Mouse (Mus musculus): ENCODE measurements around the gene Fgfbp3.
"Not testable (repeated sequence)": the region's sequence is repeated elsewhere in the genome, so short reads cannot be mapped to it uniquely, and the experiment has no call there.

The Fgfbp3 gene

GRCm38 (mm10) chr19:36919466-36919865, at the start of gene Fgfbp3:
TSS of gene Fgfbp3 (minus strand) at chr19:36919615.
- DNase-seq (ENCODE audit: low spot score in 2 of 2): no peak

GRCm38 (mm10) chr19:36962544-36963260, 43.3 kb upstream of the Fgfbp3 start:
- DNase-seq (ENCODE audit: low spot score in 2 of 2): not testable (repeated sequence)

- no peak for DNase-seq (ENCODE audit: low spot score in 2 of 2)
These were observed 41.9 kb upstream of the Fgfbp3 start for GRCm38 (mm10) chr19:36961320-36961719.

- DNase-seq (ENCODE audit: low spot score in 2 of 2): no peak
These were observed 38.9 kb upstream of the Fgfbp3 start for GRCm38 (mm10) chr19:36958331-36958730.

- DNase-seq (ENCODE audit: low spot score in 2 of 2): no peak
These were observed 34.3 kb upstream of the Fgfbp3 start for GRCm38 (mm10) chr19:36953637-36954206.

- DNase-seq (ENCODE audit: low spot score in 2 of 2): no peak
These were observed 20.6 kb upstream of the Fgfbp3 start for GRCm38 (mm10) chr19:36940064-36940463.

- no peak for DNase-seq (ENCODE audit: low spot score in 2 of 2)
These were observed 18.6 kb upstream of the Fgfbp3 start for GRCm38 (mm10) chr19:36938008-36938407.

- DNase-seq (ENCODE audit: low spot score in 2 of 2): no peak
These were observed 16.9 kb upstream of the Fgfbp3 start for GRCm38 (mm10) chr19:36936285-36936684.

- no peak for DNase-seq (ENCODE audit: low spot score in 2 of 2)
These were observed 13.2 kb upstream of the Fgfbp3 start for GRCm38 (mm10) chr19:36932613-36933012.

- no peak for DNase-seq (ENCODE audit: low spot score in 2 of 2)
These were observed 12.7 kb upstream of the Fgfbp3 start for GRCm38 (mm10) chr19:36932097-36932496.

GRCm38 (mm10) chr19:36929816-36930215, 10.4 kb upstream of the Fgfbp3 start:
- DNase-seq (ENCODE audit: low spot score in 2 of 2): no peak

- DNase-seq (ENCODE audit: low spot score in 2 of 2): no peak
These were observed 8.5 kb upstream of the Fgfbp3 start for GRCm38 (mm10) chr19:36927800-36928361.

- no peak for DNase-seq (ENCODE audit: low spot score in 2 of 2)
These were observed 7.3 kb upstream of the Fgfbp3 start for GRCm38 (mm10) chr19:36926553-36927236.

GRCm38 (mm10) chr19:36925671-36926552, 6.5 kb upstream of the Fgfbp3 start, which contains the start of gene Btaf1:
TSS of gene Btaf1 (plus strand) at chr19:36926079.
- peak; percentile 52 to 67 for DNase-seq (ENCODE audit: low spot score in 2 of 2)

- no peak for DNase-seq (ENCODE audit: low spot score in 2 of 2)
These were observed 3.5 kb upstream of the Fgfbp3 start for GRCm38 (mm10) chr19:36922936-36923335.

- DNase-seq (ENCODE audit: low spot score in 2 of 2): no peak
These were observed 2.6 kb upstream of the Fgfbp3 start for GRCm38 (mm10) chr19:36922015-36922414.

GRCm38 (mm10) chr19:36918441-36919301, 744 bp downstream of the Fgfbp3 start:
- peak; percentile 57 to 58 for DNase-seq (ENCODE audit: low spot score in 2 of 2)

GRCm38 (mm10) chr19:36916876-36917389, 2.5 kb downstream of the Fgfbp3 start:
- no peak for DNase-seq (ENCODE audit: low spot score in 2 of 2)

- DNase-seq (ENCODE audit: low spot score in 2 of 2): no peak
These were observed 3.2 kb downstream of the Fgfbp3 start for GRCm38 (mm10) chr19:36916206-36916605.

- DNase-seq (ENCODE audit: low spot score in 2 of 2): no peak
These were observed 6.4 kb downstream of the Fgfbp3 start for GRCm38 (mm10) chr19:36913064-36913463.

All from frontal cortex, postnatal 25 days (tissue).